Mouse (Mus musculus) erythroblast, embryonic 14.5 days (primary cell): ENCODE data around the gene Olfr633. TPM values are rescaled to one million over a fixed set of nuclear protein-coding genes. Genes with fewer than 3 reads are reported as not detected.
"Not testable (repeated sequence)": the region's sequence is repeated elsewhere in the genome, so short reads cannot be mapped to it uniquely, and the experiment has no call there.

Experiments used
- H3K27me3 ChIP-seq: 2 replicates; pipeline ENCODE4 v1.6.1; 2012; ENCODE audit warnings: inconsistent platforms; ENCODE audit not compliant: control insufficient read depth
- H3K36me3 ChIP-seq: 2 replicates; pipeline ENCODE4 v1.6.1; 2012; ENCODE audit warnings: mild to moderate bottlenecking, inconsistent platforms; ENCODE audit not compliant: control insufficient read depth
- H3K4me1 ChIP-seq: 2 replicates; pipeline ENCODE4 v1.6.1; 2012; ENCODE audit warnings: inconsistent platforms; ENCODE audit not compliant: control insufficient read depth
- H3K4me3 ChIP-seq: replicated peaks from 2 replicates; pipeline ENCODE3; 2012; ENCODE audit warnings: moderate library complexity, mild to moderate bottlenecking, inconsistent platforms
- H3K9me3 ChIP-seq: 2 replicates; pipeline ENCODE4 v1.6.1; 2012; ENCODE audit warnings: low read length, inconsistent platforms, mixed read lengths; ENCODE audit not compliant: control insufficient read depth
- GATA1 ChIP-seq: IDR thresholded peaks from 2 replicates; pipeline ENCODE4 v1.6.1; 2012; ENCODE audit warnings: low read length, inconsistent platforms, mixed read lengths
- TAL1 ChIP-seq: IDR thresholded peaks from 3 replicates; pipeline ENCODE4 v1.6.1; 2012; ENCODE audit warnings: low read length, inconsistent platforms, mixed read lengths
- polyA plus RNA-seq: library from polyadenylated mRNA; stranded (reverse); fragments of >175 nt; gene quantifications from 2 replicates; pipeline ENCODE4 v1.2.3, GENCODE M21; 2012

The Olfr633 gene
- polyA plus RNA-seq = not detected in 2 replicates

DNA sequence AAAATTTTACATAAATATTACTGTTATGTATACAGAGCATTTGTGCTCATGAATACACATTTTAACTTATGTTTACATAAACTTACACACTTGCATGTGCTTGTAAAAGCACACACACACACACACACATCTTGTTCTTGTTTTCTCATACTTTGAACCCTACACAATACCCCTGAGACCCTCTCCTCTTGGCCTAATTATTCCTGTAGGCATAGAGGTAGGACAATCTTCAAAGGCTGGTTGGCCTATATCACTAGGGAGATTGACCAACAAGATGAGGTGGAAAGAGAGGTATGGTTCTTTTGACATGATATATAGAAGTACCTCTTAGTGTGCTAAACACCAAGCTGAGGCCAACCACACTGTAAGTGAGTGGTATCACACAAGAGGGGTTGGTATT lies at the start of gene Olfr633:
TSS of gene Olfr633 (plus strand) at position 301 of the 400 bp plus-strand sequence.
- no peaks in the 10 kb centered on the region for H3K9me3 ChIP-seq
- TF ChIP-seq TAL1 = no peak
- TF ChIP-seq GATA1 = no peak
- H3K36me3 ChIP-seq = no peaks in the 10 kb centered on the region
- no peak within 1 kb of the TSS for H3K4me3 ChIP-seq
- H3K4me1 ChIP-seq = peaks cover 20% of the 10 kb centered on the region
- H3K27me3 ChIP-seq = peaks cover 4% of the 10 kb centered on the region; the same call in 1 of the 2 replicates

DNA sequence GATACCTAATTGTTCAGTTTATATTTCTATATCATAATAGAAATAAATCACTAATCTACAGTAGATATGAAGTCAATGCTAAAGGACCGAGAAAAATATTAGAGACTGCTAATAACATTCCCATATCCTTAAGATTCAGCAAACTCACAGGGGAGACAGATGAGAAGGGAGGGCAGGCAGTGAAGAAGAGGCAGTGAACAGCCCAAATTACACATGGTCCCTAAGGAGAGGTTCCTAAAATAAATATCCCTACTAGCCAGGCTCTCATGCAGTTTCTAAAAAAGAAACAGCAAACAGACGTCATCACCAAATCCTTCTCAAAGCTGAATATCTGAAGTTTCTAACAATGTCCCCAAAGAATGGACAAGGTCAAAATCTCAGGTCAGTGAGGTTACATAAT lies 41.0 kb upstream of the Olfr633 start, which contains the start of gene Olfr65:
TSS of gene Olfr65 (plus strand) at position 301 of the 400 bp plus-strand sequence.
- H3K4me3 ChIP-seq = no peak within 1 kb of the TSS
- H3K9me3 ChIP-seq = no peaks in the 10 kb centered on the region
- peaks cover 19% of the 10 kb centered on the region for H3K4me1 ChIP-seq
- TF ChIP-seq TAL1 = no peak
- no peak for TF ChIP-seq GATA1
- H3K36me3 ChIP-seq = no peaks in the 10 kb centered on the region; the same call in 1 of the 2 replicates
- peaks cover 77% of the 10 kb centered on the region for H3K27me3 ChIP-seq

DNA sequence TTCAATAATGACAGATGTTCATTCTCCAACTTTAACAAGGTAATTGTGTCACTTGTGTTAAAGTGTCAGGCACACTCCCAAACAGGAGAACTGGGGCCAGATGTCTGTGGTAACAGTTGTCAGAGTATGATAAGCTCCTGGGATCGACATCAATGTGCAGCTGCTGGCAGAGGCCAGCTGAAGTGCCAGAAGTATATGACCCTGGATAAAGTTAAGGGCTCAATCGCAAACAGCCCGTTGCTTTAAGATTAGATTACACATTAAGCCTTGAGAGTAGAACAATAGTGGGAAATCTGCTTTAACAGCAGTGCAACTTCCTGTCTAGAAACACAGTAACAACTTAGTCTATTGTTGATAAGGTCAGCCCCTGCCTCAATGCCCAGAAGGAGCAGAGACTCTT lies 34.2 kb upstream of the Olfr633 start:
- Histone ChIP-seq H3K36me3 (no peaks in the 10 kb centered on the region; the same call in 1 of the 2 replicates), H3K9me3 (no peaks in the 10 kb centered on the region), H3K4me3 (peak overlapping the region; percentile 37), H3K27me3 (peaks cover 13% of the 10 kb centered on the region), H3K4me1 (peaks cover 83% of the 10 kb centered on the region)
- TF ChIP-seq GATA1 = peak; percentile 84
- peak; percentile 97 for TF ChIP-seq TAL1

DNA sequence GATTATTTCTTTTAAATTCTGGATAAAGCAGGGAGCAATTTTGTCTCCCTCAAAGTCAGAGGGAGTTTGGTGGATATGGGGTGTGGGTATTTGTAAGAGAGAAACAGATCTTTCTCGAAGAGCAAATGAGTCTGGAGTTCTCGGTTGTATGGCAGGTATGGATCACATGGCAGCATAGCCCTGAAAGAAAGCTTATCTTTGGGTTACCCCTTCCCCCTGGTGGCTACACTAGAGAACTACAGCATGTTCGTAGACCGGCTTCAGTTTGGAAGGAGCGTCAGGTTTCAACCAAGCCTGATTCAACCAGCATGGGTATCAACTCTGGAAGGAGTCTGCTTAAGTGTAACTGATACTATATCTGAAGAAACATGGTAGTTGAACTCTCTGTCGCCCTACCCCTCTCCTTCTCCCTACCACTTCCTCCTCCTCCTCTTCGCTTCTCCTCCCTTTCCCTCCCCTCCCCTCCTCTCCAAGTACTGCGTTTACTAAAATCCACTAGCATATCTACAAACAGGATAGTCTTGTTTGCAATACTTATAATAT lies 31.2 kb upstream of the Olfr633 start:
- H3K4me3 ChIP-seq = peak overlapping the region; percentile 50

DNA sequence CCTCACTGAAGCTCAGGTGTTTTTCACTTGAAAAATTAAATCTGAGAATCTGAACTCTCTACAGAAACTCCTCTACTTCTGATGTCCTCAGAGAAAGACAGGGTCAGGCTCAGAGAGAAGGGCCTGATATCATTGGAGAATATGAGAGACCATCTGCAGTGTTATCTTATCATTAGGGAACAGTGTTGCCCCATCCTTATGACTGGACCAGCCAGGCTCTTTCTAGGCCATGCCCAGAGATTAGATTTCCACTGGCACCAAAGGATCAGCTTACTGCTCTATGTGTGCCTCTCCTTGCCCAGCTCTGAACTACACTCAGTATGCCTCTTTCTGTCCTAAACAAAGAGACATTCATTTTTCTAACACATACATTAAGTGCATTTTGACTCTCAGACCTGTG lies 28.9 kb upstream of the Olfr633 start:
- Histone ChIP-seq H3K36me3 (no peaks in the 10 kb centered on the region), H3K27me3 (peaks cover 28% of the 10 kb centered on the region), H3K4me3 (peak overlapping the region; percentile 35), H3K4me1 (peaks cover 77% of the 10 kb centered on the region), H3K9me3 (no peaks in the 10 kb centered on the region)
- TF ChIP-seq GATA1 = peak; percentile 73
- TF ChIP-seq TAL1 = peak; percentile 80

More for the DNA sequence above, 31.2 kb upstream of the Olfr633 start:
- TF ChIP-seq TAL1 = no peak
- TF ChIP-seq GATA1 = peak; percentile 52; the same call in 1 of the 2 replicates
- Histone ChIP-seq H3K27me3 (peaks cover 11% of the 10 kb centered on the region), H3K36me3 (no peaks in the 10 kb centered on the region), H3K4me1 (peaks cover 91% of the 10 kb centered on the region), H3K9me3 (no peaks in the 10 kb centered on the region)

DNA sequence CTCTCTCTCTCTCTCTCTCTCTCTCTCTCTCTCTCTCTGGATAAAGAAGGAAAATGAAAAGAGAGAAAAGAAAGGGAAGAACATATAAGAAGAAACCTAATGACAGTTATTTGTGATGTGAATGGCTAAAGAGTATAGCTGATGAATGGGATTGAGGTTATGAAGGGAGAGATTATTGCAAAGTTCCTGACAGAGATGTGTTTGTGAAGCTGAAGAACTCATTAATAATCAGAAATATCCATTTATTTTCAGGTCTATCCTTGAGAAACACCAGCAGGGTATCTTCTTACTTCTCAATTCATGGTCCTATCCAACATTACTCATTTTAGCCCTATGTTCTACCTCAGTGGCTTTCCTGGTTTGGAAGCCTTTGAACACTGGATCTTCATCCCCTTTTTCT lies 15.7 kb upstream of the Olfr633 start, which contains the start of gene Olfr631:
TSS of gene Olfr631 (plus strand) at position 301 of the 400 bp plus-strand sequence.
- Histone ChIP-seq H3K36me3 (no peaks in the 10 kb centered on the region), H3K4me3 (no peak within 1 kb of the TSS), H3K9me3 (no peaks in the 10 kb centered on the region), H3K27me3 (peaks cover 30% of the 10 kb centered on the region), H3K4me1 (peaks cover 8% of the 10 kb centered on the region)
- TF ChIP-seq TAL1 (no peak), GATA1 (no peak)

DNA sequence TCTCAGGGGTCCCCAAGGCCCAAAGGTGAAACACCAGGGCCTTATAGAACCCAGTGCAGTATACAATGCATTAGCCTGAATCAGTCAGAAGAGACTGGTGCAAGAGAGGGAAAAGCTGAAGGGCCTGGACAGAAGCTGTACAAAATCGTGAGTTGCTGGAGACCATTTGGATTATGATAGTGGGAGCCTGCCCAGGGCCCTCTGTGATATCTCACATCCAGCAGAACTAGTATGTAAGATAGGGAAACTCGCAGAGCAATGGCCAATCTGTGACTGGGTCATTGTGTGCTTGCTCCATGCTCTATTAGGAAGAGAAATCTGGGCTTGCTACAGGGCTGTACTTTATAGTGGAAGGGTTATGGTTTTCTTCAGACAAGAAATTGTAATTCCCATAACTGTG lies 10.0 kb upstream of the Olfr633 start, which contains the start of gene Olfr632:
TSS of gene Olfr632 (plus strand) at position 84 of the 400 bp plus-strand sequence.
- Histone ChIP-seq H3K36me3 (no peaks in the 10 kb centered on the region), H3K4me3 (no peak within 1 kb of the TSS), H3K4me1 (peaks cover 19% of the 10 kb centered on the region), H3K9me3 (no peaks in the 10 kb centered on the region), H3K27me3 (peaks cover 40% of the 10 kb centered on the region)
- TF ChIP-seq GATA1 (no peak), TAL1 (no peak)

DNA sequence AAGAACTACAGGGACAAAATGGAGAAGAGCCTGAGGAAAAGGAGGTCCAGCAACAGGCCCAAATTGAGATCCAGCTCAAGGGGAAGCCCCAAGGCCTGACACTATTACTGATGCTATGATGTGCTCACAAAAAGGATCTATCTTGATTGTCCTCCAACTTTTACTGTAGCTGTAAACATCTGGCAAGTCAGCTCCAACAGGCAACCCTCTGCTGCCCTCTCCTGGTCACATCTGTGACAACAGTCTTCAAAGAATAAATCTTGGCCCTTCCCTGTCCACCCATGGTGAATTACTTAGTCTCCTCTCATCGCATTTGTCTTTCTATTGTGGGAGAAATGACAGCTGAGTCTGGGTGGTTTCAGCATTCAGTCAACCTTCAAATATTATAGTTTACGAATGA lies 1.5 kb upstream of the Olfr633 start:
- Histone ChIP-seq H3K4me1 (peaks cover 24% of the 10 kb centered on the region), H3K36me3 (no peaks in the 10 kb centered on the region), H3K4me3 (no peak overlapping the region), H3K9me3 (no peaks in the 10 kb centered on the region), H3K27me3 (peaks cover 8% of the 10 kb centered on the region)
- no peak for TF ChIP-seq TAL1
- TF ChIP-seq GATA1 = no peak

DNA sequence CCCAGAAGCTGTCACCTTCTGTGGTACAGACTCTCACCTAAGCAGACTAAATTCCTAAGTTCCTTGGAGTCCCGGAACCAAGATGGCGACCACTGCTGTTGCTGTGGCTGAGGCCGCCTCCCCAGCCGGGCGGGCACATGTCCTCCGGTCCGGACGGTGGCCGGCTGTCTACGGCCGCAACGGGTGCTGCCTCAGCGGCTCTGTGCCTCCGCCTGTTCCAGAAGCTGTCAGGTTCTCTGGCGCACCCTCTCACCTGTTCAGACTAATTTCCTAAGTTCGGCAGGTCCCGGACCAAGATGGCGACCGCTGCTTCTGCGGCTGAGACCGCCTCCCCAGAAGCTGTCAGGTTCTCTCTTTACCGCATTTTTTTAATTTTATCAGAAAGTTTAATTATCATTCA lies 22.6 kb downstream of the Olfr633 start:
- H3K27me3 ChIP-seq, H3K4me1 ChIP-seq: not testable (repeated sequence)

More for the DNA sequence above, 22.6 kb downstream of the Olfr633 start:
- H3K4me3 ChIP-seq, H3K9me3 ChIP-seq, H3K36me3 ChIP-seq: not testable (repeated sequence)
